Mouse (Mus musculus): ENCODE measurements around the gene Klhl30.

DNA sequence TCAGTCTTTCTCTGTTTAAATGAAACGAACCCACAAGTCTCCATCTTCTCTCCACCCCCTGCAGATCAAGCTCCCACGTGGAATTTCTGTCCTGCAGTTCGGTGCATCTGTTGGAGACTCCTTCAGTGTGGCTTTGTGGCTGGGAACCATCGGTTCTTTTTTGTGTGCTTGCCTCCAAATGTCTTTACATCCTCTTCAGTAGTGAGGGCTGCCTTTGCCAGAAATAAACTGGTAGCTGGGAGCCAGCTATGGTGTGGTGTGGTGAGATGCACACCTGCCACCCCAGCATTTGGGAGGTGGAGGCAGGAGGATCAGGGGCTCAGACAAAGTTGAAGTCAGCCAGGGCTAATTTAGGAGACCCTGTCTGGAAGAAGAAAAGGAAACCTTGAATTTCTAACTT lies 18.7 kb upstream of the Klhl30 start:
- TF ChIP-seq CTCF (IDR thresholded peaks at IDR 0.05), result no peak
- TF ChIP-seq EP300 (IDR thresholded peaks at IDR 0.05), result no peak

Data from lung, postnatal 0 days (tissue).